Mouse (Mus musculus) cortical plate, adult 2 months (tissue): Measurements from ENCODE around the gene Fbxo33. TPM values are rescaled to one million over a fixed set of nuclear protein-coding genes. Genes with fewer than 3 reads are reported as not detected.

ENCODE experiments used
- H3K27ac ChIP-seq: fragments of 200-500 bp; 2 replicates; pipeline ENCODE4 v1.5.1; 2012; ENCODE audit warnings: low read length, control low read depth, inconsistent platforms; ENCODE audit not compliant: insufficient read depth
- H3K4me1 ChIP-seq: fragments of 200-500 bp; 2 replicates; pipeline ENCODE4 v1.6.1; 2011; ENCODE audit warnings: low read length; ENCODE audit not compliant: control insufficient read depth, insufficient read depth
- H3K4me3 ChIP-seq: fragments of 200-500 bp; 2 replicates; pipeline ENCODE4 v1.5.1; 2011; ENCODE audit warnings: mild to moderate bottlenecking, low read length, control low read depth; ENCODE audit not compliant: insufficient read depth
- CTCF ChIP-seq: fragments of 200-500 bp; IDR thresholded peaks from 2 replicates; pipeline ENCODE4 v1.5.1; 2011; ENCODE audit warnings: mild to moderate bottlenecking, control low read depth, low read length; ENCODE audit not compliant: insufficient read depth; ENCODE audit errors: extremely low read depth
- POLR2A ChIP-seq: fragments of 200-500 bp; IDR thresholded peaks from 2 replicates; pipeline ENCODE4 v1.6.1; 2011; ENCODE audit warnings: mild to moderate bottlenecking, low read length, control low read depth; ENCODE audit not compliant: insufficient read depth; ENCODE audit errors: extremely low read depth
- polyA plus RNA-seq: library from polyadenylated mRNA; depleted of rRNA; stranded (reverse); fragments of >200 nt; gene quantifications from 2 replicates; pipeline ENCODE4 v1.2.3, GENCODE M21; 2012; rRNA removed

The Fbxo33 gene
- polyA plus RNA-seq, 1 experiment = 45.5 TPM

- H3K4me3 ChIP-seq = no peak overlapping the region
- H3K27ac ChIP-seq = no peak overlapping the region
- peaks cover 1% of the 10 kb centered on the region; the same call in 1 of the 2 replicates for H3K4me1 ChIP-seq
- TF ChIP-seq POLR2A = no peak
- no peak for TF ChIP-seq CTCF
Observed at GRCm38 (mm10) chr12:59166557-59166956, 53.0 kb downstream of the Fbxo33 start.

- peaks cover 1% of the 10 kb centered on the region; the same call in 1 of the 2 replicates for H3K4me1 ChIP-seq
- H3K27ac ChIP-seq = no peak overlapping the region
- no peak for TF ChIP-seq POLR2A
- TF ChIP-seq CTCF = no peak
- H3K4me3 ChIP-seq = no peak overlapping the region
Observed at GRCm38 (mm10) chr12:59164522-59164921, 55.0 kb downstream of the Fbxo33 start.

GRCm38 (mm10) chr12:59162797-59163196 lies 56.7 kb downstream of the Fbxo33 start:
- TF ChIP-seq CTCF (no peak), POLR2A (no peak)
- Histone ChIP-seq H3K4me1 (peaks cover 1% of the 10 kb centered on the region; the same call in 1 of the 2 replicates), H3K4me3 (no peak overlapping the region), H3K27ac (no peak overlapping the region)

GRCm38 (mm10) chr12:59161091-59161490 lies 58.4 kb downstream of the Fbxo33 start:
- Histone ChIP-seq H3K27ac (no peak overlapping the region), H3K4me3 (no peak overlapping the region), H3K4me1 (peaks cover 1% of the 10 kb centered on the region; the same call in 1 of the 2 replicates)
- TF ChIP-seq CTCF (no peak), POLR2A (no peak)

Other genes starting within 250 kb of the Fbxo33 start
- 52.2 and 53.0 TPM in 2 replicates for gene Sec23a, start 207.7 kb downstream of the Fbxo33 start, polyA plus RNA-seq
- 9.2 and 10.5 TPM in 2 replicates for gene Gemin2, start 206.3 kb downstream of the Fbxo33 start, polyA plus RNA-seq
- gene Trappc6b, start 158.3 kb downstream of the Fbxo33 start, polyA plus RNA-seq = 158 TPM in 2 replicates
- gene Pnn, start 152.8 kb downstream of the Fbxo33 start, polyA plus RNA-seq = 67.1 and 75.0 TPM in 2 replicates
- gene Mia2, start 123.9 kb downstream of the Fbxo33 start, polyA plus RNA-seq = 52.2 and 52.6 TPM in 2 replicates